Mouse (Mus musculus) G1E (cell line): ENCODE data around the gene Sh3bp4. TPM values are rescaled to one million over a fixed set of nuclear protein-coding genes. Genes with fewer than 3 reads are reported as not detected.

Experiments used
- ATAC-seq: 2 replicates; pipeline ENCODE4 v1.8.0; 2016; ENCODE audit warnings: mild to moderate bottlenecking; ENCODE audit not compliant: insufficient number of reproducible peaks, poor library complexity, low FRiP score, severe bottlenecking; ENCODE audit errors: extremely low read depth
- DNase-seq: peaks from one replicate; pipeline ENCODE4 v3.0.0; 2012; ENCODE audit warnings: low spot score
- H3K27me3 ChIP-seq: 2 replicates; pipeline ENCODE4 v1.6.1; 2012; ENCODE audit warnings: mild to moderate bottlenecking, low read length, inconsistent platforms; ENCODE audit not compliant: insufficient read depth
- H3K36me3 ChIP-seq: replicated peaks from 2 replicates; pipeline ENCODE3; 2012; ENCODE audit warnings: mild to moderate bottlenecking, inconsistent platforms
- H3K4me1 ChIP-seq: 2 replicates; pipeline ENCODE4 v1.6.1; 2012; ENCODE audit warnings: low read depth, low read length, inconsistent platforms, mixed read lengths; ENCODE audit not compliant: insufficient read depth
- H3K4me3 ChIP-seq: 2 replicates; pipeline ENCODE4 v1.5.1; 2012; ENCODE audit warnings: low read depth, mild to moderate bottlenecking, inconsistent platforms, low read length, moderate library complexity, mixed read lengths
- H3K9me3 ChIP-seq: replicated peaks from 2 replicates; pipeline ENCODE4 v1.6.1; 2012; ENCODE audit warnings: inconsistent platforms
- CTCF ChIP-seq: IDR thresholded peaks from 2 replicates; pipeline ENCODE4 v1.5.1; 2012; ENCODE audit warnings: low read depth, low read length, inconsistent platforms, mixed read lengths
- GATA1 ChIP-seq: IDR thresholded peaks from 2 replicates; pipeline ENCODE4 v1.6.1; 2012; ENCODE audit warnings: borderline replicate concordance, low read length, inconsistent platforms, mixed read lengths
- GATA2 ChIP-seq: IDR thresholded peaks from 2 replicates; pipeline ENCODE4 v1.6.1; 2012; ENCODE audit warnings: low read depth, low read length, inconsistent platforms, borderline replicate concordance
- POLR2AphosphoS5 ChIP-seq: IDR thresholded peaks from 2 replicates; pipeline ENCODE4 v1.6.1; 2012; ENCODE audit warnings: low read depth, low read length, inconsistent platforms; ENCODE audit not compliant: insufficient replicate concordance
- TAL1 ChIP-seq: conservative IDR thresholded peaks from 2 replicates; pipeline ENCODE4 v1.6.1; 2012; ENCODE audit warnings: low read depth, low read length, inconsistent platforms, mixed read lengths
- polyA plus RNA-seq: library from polyadenylated mRNA; stranded (reverse); fragments of >175 nt; gene quantifications from 2 replicates; pipeline ENCODE4 v1.2.3, GENCODE M21; 2012
- total RNA-seq, 2 experiments: library from RNA; stranded (forward) in 1 of 2; stranded (reverse) in 1 of 2; fragments of 200-1000 nt in 1 of 2; fragments of >200 nt in 1 of 2; fragmentation: Nextera tagmentation in 1 of 2; gene quantifications; 2 replicates each; pipeline ENCODE4 v1.2.3; 2014 to 2017

Gene Sh3bp4
- total and polyA plus RNA-seq, 3 experiments = not detected

DNA sequence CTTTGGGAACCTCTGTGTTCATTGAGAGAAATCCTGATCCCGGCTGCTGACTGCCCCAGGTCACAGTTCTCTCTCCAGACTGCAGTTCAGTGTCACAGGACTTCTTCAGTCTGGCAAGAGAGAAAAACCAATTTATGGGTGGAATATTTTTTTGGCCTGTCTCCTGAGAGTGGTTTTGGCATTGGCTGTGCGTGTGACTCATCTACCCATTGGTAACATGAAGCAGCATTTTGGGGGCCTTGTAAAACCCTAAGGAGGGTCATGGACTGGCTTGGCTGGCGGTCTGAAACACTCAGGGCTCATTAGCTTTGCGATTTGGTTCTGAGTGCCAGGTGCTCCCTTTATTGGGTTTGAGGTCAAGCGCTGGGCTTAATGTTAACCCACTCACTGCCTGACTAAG, 10.6 kb downstream of the Sh3bp4 start:
- Histone ChIP-seq H3K9me3 (peaks cover 92% of the 10 kb centered on the region), H3K4me1 (no peaks in the 10 kb centered on the region), H3K36me3 (no peaks in the 10 kb centered on the region), H3K4me3 (no peak overlapping the region), H3K27me3 (no peaks in the 10 kb centered on the region)
- no peak for TF ChIP-seq CTCF
- no peak for TF ChIP-seq TAL1
- no peak for TF ChIP-seq POLR2AphosphoS5
- TF ChIP-seq GATA1 = no peak
- TF ChIP-seq GATA2 = no peak
- ATAC-seq = no peak
- no peak for DNase-seq

DNA sequence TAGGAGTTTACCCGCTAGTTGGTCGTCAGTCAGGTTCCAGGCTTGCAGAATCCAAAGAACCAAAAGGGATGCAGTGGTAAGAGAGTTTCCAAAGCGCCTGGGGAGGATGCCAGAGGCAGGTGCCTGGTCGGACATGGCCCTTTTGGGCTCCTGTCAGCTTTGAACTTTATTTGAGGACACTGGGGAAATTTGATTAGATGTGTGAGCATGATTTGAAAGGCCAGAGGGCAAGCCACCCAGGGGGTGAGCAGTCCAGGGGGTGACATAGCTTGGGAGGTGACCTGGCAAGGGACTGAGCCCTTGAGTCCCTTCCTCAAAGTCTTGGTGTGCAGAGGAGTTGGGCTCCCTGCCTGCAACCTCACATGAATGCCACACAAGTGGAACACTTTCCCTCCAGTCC, 11.2 kb downstream of the Sh3bp4 start:
- no peak overlapping the region for H3K4me3 ChIP-seq
- ATAC-seq (no peak), DNase-seq (no peak)
- H3K36me3 ChIP-seq = no peaks in the 10 kb centered on the region
- no peaks in the 10 kb centered on the region for H3K4me1 ChIP-seq
- H3K9me3 ChIP-seq = peaks cover 90% of the 10 kb centered on the region
- no peak for TF ChIP-seq CTCF
- no peak for TF ChIP-seq GATA2
- no peak for TF ChIP-seq GATA1
- TF ChIP-seq POLR2AphosphoS5 = no peak
- TF ChIP-seq TAL1 = no peak
- H3K27me3 ChIP-seq = no peaks in the 10 kb centered on the region

DNA sequence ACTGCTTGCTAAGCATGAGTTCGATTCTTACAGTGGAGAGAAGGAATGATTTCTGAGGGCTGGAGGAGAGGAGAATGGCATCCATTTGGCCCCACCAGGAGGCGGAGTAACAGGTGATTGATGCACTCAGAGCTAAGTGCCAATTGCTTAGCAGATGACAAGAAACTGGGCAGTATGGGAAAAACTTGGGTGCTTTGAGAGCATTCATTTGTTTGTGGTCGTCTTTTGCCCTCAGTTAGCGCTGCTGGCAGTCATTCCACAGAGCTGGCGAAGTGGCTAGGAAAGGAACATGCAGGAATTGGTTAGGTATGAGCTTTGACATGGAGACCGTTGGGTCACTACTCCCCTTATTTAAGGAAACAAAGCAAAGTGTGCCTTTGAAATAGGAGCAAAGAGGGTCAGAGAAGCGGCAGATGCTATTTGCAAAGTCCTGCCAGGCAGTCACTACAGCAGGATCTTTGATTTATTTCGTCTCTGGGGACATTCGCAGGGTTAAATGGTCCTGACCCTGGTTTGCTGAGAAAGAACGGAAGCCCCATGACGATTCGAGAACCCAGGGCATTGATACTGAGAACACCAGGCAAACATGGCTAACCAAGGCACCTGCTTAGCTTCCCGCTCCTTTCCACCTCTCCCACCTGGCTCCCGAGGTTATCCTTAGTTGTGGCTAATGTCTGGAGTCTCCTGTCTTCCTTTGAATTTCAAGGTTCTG, 12.1 kb downstream of the Sh3bp4 start:
- no peak overlapping the region for H3K4me3 ChIP-seq
- H3K9me3 ChIP-seq = peaks cover 90% of the 10 kb centered on the region
- no peak for TF ChIP-seq CTCF
- TF ChIP-seq GATA1 = no peak
- no peak for TF ChIP-seq POLR2AphosphoS5
- no peak for TF ChIP-seq GATA2
- TF ChIP-seq TAL1 = no peak
- no peaks in the 10 kb centered on the region for H3K4me1 ChIP-seq
- DNase-seq (no peak), ATAC-seq (no peak)
- no peaks in the 10 kb centered on the region; the same call in 1 of the 2 replicates for H3K27me3 ChIP-seq
- H3K36me3 ChIP-seq = no peaks in the 10 kb centered on the region

DNA sequence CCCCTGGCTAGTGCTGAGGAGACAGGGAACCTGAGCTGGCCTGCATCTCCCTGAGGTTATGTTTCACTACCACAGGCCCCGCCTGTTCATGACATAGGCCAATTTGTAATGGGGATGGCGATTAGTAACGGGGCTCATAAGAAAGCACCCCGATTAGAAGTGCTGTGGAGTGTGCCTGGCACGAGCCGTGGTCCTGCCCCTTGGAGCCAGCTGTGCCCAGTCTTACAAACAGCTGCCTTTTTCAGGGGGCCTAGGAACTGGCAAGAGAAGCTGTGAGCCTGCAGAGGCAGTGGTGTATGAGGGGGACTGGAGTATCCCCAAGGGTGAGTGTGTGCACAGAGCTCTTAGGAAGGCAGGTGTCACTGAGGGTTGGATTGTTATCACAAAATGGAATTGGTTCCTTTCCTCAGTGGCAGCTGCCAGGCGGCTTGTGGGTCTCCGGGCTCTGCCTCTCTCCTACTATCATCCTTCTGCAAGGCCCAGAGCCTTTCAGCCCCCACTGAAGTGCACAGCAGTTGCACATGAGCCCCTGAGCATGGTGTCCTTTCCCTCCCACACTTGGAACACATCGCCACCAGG, 16.4 kb downstream of the Sh3bp4 start:
- H3K4me3 ChIP-seq = no peak overlapping the region
- no peak for ATAC-seq
- H3K27me3 ChIP-seq = no peaks in the 10 kb centered on the region; the same call in 1 of the 2 replicates
- H3K36me3 ChIP-seq = no peaks in the 10 kb centered on the region
- no peak for TF ChIP-seq GATA1
- no peak for TF ChIP-seq POLR2AphosphoS5
- TF ChIP-seq GATA2 = no peak
- no peak for TF ChIP-seq TAL1
- no peak for TF ChIP-seq CTCF
- no peaks in the 10 kb centered on the region for H3K4me1 ChIP-seq
- DNase-seq = no peak
- H3K9me3 ChIP-seq = peaks cover 96% of the 10 kb centered on the region

DNA sequence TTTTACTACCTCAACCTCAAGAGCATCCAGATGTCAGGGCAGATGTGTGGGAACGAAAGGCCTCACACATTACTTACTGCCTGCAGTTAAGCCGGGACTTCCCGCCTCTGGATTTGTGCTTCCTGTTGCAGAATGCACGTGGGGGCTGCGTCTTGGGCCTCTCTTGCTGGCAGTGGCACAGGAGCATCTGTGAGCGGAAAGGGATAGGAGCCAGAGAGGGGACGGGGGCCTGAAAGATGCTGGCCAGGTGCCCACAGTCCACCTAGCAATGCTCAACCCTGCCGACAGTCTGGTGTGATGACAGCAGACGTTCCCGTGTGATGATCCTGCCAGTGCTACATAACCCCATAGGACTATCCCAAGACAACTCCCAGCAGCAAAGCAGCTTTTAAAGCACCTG, 17.9 kb downstream of the Sh3bp4 start:
- no peak for TF ChIP-seq GATA1
- TF ChIP-seq GATA2 = no peak
- no peak for TF ChIP-seq CTCF
- TF ChIP-seq POLR2AphosphoS5 = no peak
- no peak for TF ChIP-seq TAL1
- Histone ChIP-seq H3K27me3 (no peaks in the 10 kb centered on the region; the same call in 1 of the 2 replicates), H3K9me3 (peaks cover 95% of the 10 kb centered on the region), H3K36me3 (no peaks in the 10 kb centered on the region), H3K4me3 (no peak overlapping the region; the same call in 1 of the 2 replicates), H3K4me1 (no peaks in the 10 kb centered on the region)
- DNase-seq (no peak), ATAC-seq (no peak)

DNA sequence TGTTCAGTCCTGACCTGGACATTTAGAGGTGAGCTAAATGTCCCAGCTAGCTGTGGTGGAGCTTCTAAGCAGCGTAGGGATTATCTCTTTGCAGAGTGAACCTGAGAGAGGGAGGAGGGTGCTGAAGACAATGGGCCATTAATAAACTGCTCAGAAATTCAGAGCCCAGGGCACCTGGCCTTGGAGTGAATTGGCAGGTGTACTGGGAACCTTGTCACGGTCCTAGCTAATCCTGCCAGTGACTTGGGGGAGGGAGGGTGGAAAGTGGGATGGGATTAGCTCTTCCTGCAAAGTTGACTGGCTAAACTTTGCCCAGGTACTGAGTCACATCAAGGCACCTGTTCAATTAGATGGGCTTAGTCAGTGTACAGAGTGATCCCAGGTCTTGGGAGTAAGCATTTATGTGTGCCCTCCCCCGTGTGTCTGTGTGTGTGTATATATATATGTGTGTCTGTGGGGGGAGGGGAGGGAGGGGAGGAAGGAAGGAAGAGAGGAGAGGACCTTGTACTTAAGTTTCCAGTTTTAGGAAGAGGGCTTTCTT, 18.6 kb downstream of the Sh3bp4 start:
- DNase-seq (no peak), ATAC-seq (no peak)
- Histone ChIP-seq H3K36me3 (no peaks in the 10 kb centered on the region), H3K4me1 (no peaks in the 10 kb centered on the region), H3K27me3 (no peaks in the 10 kb centered on the region; the same call in 1 of the 2 replicates), H3K4me3 (no peak overlapping the region), H3K9me3 (peaks cover 95% of the 10 kb centered on the region)
- TF ChIP-seq GATA2 (no peak), GATA1 (no peak), TAL1 (no peak), POLR2AphosphoS5 (no peak), CTCF (no peak)
